Mouse (Mus musculus) cerebellum, postnatal 36 days (tissue): ENCODE data around the gene Scimp.
"Not testable (repeated sequence)": the region's sequence is repeated elsewhere in the genome, so short reads cannot be mapped to it uniquely, and the experiment has no call there.

Source experiments
- DNase-seq, 2 experiments: peaks; one replicate each; pipeline ENCODE4 v3.0.0; 2021 to 2022; ENCODE audit warnings: mixed read lengths in 2 of 2

The Scimp gene

DNA sequence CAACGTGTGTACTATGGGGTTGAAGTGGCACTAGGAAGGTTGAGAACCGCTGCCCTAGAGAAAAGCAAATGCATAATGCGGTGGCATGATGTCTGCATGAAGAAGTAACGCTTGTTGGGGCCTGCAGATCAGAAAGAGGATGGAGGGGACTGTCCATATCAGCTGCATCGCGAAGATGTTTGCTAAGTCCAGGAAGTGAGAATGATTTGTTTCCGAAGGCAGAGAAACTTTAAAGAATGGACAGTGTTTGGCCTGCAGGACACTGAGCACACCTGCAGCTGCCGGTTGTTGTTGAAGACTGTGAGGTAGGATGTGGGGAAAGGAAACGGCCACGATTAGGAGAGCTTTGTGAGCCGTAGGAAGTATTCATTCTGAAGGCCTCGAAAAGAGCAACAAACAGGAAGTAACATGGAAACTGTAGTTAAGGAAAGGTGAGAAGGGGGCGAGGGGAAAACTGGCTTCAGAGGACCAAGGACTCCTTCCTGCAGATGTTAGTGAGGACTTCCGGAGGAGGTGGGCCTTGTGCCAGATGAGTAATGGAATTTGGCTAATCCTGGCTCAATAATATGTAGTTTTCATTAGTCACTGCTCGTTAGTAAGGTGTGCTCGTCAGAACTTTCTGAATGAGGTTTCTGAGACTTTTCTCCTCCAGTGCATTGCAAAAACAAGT lies 46.5 kb downstream of the Scimp start:
- DNase-seq: no peak

DNA sequence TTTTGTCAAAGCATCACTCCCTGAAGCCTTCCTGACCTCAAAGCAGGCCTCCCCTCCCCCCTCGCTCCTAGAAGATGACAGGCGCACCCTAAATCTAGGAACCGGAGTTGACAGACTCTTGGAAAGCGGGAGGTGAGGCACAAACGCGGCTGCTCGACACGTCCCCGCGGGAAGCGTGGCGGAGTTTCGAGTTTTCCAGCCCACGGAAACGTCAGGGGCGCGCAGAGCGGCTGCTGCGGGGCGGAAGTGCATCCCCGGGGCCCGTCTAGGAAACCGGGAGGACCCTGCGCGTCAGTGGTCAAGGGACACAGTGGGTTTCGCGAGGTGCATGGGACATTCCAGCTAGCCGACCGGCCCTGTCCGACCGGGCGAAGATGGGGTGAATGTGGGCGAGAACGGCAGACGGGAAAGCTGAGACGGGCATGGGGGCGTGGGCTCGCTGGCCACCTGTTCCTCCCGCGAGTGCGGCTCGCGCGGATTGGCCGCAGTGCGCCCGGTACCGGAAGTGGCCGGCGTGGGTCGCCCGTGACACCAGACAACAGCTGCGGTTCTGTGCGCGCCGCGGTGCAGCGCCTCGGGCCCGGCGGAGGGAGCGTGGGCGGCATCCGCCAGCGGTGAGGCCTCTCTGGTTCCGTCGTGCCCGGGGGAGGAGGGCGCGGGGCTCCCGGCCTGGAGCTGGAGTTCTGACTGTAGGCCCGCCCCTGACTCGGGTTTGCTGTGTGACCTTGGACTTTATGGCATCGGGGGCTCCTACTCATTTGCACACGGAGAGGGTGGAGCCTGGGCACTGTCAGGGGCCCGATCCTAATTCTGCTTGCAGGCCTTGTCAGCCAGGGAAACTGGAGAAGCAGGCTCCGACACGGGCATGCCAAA lies 48.2 kb downstream of the Scimp start, which contains the start of gene Zfp3:
TSS of gene Zfp3 (plus strand) at position 274 of the 873 bp plus-strand sequence.
- peak; percentile 79 to 85 for DNase-seq

DNA sequence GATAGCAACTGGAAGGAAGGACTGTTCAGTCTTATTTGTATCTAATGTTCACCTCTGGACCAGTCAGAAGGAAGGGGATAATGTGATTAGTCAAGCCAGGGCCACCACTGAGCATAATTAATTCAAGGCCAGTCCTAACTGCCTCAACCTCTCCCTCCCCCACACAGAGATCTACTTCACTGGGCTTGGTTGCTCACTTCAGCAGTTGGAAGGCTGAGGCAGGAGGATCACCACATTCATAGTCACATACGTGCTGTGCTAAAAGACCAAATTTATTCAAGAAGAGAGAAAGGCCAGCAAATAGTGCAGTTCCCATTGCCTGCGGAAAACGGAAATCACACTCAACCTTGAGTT lies 48.8 kb downstream of the Scimp start:
- no peak for DNase-seq

DNA sequence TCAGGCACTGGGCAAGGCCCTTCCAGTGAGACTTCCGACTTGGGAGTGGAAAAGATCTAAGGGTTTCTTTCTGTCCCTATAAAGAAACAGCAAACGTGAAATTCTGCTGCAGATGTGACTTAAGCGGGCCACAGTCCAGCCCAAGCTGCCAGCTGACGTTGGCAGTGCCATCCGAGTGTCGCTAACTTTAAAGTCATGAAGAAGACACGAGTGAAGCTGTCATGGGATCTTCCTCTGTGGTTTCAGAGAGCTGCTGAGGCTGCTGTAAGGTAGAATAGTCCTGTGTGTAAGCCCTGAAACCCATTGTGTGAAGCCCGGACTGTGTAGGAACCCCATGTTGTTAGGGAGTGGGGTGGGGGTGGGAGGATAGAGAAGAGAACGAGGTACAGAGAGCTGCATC lies 49.7 kb downstream of the Scimp start:
- DNase-seq: no peak

DNA sequence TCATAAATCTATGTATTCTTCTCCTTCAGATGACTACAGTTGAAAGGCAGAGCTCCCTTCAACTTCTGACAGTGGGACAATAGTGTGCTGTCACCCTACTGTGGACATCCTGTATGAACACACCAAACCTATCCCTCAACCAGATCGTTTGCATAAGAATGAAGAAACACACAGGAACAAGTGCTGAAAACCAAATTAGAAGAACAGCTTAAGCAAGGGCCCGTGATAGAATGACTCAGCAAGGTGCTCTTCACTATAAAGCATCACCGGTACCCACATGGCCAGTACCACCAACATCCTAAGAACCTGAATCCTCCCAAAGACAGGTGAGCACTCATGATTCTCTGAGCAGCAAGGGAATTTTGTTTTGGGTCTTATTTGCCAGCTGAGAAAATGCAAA lies 51.9 kb downstream of the Scimp start:
- DNase-seq: not testable (repeated sequence)

DNA sequence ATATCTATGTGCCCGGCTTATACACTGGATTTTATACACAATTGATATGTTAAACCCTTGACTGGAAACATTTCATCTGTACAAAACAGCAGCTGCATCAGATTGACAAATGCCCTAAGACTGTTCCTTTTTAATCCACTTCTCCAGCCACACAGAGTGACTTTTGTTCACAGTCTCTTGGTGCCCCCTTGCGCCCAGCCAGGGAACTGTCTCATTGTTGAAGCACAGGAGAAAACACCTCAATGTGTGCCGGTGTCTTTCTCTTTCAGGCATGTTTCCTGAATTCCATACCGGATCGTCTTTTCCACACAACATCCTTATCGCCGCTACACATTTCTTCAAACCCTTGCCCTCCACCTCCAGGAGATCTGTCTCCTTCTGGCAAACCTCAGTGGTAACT lies 56.7 kb downstream of the Scimp start:
- peak; percentile 85 to 89 for DNase-seq

DNA sequence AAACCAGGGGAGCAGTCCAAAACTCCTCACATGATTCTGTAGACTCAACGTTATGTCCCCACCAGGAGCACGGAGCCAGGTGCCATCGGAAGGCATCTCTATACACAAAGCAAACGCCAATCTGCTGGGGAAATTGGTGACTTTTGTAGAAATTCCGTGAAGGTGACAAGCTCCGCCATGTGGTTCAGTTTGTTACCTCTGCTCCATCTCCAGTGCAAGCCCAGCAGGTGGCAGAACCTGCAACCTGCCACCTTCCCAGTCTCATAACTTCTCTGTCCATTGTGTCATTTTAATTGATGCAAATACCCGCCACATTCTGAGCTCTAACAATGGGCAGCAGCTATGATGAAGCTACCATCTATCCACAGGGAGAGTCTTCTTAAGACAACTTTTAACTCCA lies 57.4 kb downstream of the Scimp start:
- DNase-seq: no peak

DNA sequence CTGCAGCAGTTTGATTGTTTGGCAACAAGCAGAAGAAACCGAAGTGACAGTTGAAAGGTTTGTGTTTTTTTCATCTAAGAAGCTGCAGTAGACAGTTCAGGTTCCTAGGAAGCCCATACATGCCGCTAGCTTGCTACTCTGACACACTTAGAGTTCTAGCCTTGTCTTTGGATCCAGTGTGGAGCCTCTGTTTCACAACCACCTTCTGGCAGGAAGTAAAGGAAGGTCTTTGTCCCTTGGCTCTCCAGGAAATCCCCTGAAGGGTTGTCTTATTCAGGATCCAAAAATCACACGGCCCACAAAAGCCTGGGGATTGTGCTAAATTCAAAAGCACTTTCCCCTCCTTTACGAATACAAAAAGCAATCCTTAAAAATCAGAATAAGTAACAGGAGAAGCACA lies 57.9 kb downstream of the Scimp start:
- DNase-seq: no peak

DNA sequence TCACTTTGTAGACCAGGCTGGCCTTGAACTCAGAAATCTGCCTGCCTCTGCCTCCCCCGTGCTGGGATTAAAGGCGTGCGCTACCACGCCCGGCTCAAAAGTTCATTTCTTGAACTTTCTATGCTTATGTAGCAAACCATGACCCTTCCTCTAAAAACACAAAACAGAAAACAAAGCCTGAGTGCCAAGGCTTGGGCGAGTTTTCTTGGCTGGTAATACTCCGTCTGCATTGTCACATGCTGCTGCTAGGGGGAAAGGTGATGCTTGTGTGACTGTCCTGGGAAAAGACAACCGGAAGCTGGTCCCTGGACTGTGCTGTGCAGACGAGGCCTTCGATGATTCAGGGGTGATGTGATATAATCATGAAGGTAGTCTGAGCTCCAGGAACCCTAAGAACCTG lies 59.2 kb downstream of the Scimp start:
- no peak for DNase-seq

DNA sequence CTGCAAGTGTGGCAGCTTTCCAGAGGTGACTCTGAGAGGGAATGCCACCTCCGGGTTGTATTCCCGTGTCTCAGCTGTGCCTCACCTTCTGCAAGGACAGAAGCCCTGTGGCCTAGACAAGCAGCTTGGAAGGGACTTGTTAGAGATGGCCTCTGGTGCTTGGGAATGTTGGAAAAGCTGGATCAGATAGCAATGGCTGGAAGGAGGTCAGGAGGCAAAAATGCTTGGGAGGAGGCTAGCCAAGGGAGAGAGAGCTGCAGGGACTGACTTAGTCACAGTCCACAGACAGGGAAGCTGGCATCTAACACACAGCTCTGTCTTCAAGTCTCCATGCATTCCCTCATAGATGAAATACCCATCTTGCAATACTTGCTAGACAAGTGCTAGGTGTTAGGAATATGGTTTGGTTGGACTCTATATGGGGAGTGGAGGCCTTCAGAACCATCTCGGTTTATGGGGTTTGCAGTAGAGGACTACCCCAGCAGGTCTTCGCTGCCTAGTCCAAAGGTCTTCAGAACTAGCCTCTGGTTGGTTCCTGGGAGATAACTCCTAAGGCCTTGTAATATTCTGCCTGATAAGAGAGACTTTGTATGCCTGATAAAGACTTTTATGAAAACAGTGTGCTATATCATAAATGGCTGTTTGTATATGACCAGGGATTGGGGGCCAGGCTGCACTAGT lies 59.9 kb downstream of the Scimp start:
- DNase-seq: no peak

DNA sequence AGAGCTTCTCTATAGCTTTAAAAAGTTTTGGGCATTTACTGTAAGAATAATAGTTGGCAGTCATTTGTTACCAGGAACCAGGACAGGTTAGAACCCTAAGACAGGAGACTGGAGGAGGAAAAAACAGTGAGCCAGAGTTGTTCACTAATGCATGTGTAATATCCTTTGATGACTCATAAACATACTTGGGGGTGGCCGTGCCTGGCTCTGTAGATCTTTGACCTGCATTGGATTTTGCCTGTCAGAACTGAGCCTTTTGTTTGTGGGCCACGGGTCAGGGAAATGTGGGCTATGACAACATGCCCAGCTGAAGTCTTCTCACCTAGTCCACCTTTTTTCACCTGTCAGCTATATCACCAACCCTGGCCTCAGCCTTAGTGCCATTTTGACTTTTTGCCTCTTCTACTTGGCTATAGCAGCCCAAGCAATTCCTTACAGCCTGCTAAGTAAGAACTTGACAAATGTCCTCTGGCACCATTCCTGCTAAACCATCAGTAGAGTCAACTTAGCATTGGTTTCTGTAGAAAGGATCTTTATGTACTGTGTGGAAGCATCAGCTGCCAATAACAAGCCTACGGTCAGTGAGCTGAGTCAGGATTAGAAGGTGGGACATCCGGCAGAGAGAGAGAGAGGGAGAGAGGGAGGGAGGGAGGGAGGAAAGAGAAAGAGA lies 64.4 kb downstream of the Scimp start:
- DNase-seq: no peak

DNA sequence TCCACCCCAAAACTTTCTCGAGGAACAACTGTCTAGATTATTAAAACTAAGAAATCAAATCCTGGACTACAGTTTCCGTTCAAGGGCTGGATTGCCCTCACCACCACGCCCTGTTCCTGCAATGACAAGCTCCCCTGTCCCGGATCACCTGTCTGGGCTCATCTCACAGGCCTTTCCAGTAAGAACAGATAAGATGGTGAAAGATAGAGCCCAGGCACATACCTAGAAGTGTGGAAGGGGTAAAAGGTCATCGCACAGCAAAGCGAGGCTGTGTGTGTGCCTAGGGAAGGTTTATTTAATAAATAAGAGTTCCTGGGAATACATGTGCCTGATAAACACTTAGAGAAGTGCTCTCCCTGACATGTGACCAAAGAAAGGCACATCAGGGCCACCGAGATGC lies 66.8 kb downstream of the Scimp start:
- no peak for DNase-seq

DNA sequence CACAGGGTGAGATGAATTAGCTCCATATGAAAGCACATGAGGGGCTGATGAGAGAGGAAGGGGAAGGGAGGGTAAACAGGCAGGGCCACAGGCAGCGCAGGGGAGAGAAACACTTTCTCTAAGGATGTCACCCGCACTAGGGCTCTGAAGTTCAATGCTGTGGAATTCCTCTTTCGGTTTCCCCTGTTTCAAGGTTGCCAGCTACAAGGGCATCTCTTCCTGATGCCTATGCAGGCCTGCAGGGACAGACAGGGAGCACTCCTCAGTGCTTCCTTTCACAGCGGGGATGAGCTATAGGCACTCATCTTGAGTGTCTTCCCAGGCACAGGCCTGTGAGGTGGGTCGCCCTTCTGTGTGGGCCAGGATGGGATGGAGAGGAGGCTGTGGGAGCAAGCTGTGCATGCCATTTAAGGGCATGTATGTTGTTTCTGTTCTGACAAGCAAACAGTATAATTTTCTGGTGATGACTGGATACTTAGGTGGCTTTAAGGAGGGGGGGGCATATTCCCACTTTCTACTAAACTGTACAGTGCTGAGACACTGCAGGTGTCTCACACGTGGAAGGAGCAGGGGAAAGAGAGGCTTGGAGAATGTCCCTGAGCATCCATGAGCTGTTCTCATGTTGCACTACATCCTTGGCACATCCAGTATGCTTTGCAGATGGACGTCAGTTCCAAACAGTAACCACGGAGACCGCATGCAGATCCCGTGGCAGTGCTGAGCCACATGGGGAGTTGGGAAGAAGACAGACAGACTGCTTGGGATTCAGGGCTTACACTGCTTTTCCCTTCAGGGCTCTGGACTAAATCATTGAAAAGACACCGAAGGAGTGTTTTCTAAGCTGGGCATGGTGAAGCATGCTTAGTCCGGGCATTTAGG lies 69.6 kb downstream of the Scimp start:
- no peak for DNase-seq

DNA sequence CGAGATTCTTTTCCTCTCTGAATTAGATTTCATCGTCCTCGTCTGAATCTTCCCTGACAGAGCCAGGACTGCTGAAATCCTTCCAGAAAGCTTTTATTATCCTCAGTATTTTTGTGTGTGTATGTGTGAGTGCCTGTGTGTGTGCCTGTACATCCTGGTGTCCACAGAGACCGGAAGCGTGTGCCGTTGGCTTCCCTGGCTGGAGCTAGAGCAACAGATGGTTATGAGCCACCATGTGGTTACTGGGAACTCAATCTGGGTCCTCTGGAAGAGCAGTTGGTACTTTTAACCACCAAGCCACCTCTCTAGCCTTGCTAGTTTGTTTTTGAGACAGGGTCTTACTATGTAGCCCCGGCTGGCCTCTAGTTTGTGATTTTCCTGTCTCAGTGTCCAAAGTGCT lies 70.3 kb downstream of the Scimp start:
- DNase-seq: no peak

DNA sequence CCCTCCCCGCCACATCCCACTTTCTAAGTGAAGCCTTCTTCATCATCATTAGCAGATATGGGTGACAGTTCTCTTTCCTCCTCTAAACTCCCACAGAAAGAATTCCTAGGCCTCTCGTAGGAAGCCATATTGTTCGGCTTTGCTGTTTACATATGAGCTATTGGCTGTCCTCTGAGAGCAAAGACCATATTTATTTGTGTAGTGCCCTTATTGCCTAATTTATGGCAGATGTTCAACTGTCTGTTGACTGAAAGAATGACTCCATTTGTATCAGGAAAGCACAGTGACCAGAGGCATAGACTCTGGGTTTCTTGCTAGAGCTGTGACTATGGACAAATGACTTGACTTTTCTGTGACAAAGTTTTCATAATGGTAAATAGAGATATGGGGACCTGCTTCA lies 70.8 kb downstream of the Scimp start:
- DNase-seq: no peak
